Mouse (Mus musculus): ENCODE measurements around the gene Gstp3.
"Not testable (repeated sequence)": the region's sequence is repeated elsewhere in the genome, so short reads cannot be mapped to it uniquely, and the experiment has no call there.

The Gstp3 gene

DNA sequence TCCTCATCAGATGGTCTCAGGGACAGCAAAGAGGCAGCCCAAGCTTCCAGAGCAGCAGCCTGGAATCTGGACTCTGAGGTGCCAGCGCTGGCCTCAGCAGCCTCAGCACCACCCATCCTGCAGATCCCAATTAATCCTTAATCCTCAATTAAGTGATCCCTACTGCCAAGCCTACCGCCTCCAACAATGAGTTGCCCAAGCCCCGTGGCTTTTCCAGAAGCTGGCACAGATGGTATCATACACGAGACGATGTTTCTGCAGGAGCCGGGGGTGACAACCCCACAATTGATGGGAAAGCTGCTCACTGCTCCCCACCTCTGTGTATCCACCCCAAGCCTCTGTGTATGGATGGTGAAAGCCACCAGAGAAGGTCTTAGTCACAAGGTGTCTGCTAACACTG is 29.8 kb upstream of the Gstp3 start:
- no peak for DNase-seq (ENCODE audit: low read depth)

DNA sequence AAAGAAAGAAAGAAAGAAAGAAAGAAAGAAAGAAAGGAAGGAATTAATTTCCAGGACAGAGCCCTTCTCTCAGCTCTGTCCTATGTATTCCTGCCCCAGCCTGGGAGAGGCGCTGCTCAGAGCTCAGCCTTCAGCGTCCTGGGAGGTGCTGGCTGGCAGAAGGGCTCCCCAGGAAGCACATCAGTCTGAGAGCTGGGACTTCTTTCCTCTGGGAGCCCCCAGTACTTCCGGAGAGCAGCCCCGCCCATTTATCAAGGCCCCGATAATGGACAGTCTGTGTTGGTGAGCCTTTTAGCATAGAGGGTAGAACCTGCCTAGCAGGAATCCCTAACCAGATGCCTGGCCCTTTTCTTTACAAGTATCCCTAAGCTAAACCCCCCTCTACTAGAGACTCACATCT is 28.8 kb upstream of the Gstp3 start:
- no peak for DNase-seq (ENCODE audit: low read depth)

DNA sequence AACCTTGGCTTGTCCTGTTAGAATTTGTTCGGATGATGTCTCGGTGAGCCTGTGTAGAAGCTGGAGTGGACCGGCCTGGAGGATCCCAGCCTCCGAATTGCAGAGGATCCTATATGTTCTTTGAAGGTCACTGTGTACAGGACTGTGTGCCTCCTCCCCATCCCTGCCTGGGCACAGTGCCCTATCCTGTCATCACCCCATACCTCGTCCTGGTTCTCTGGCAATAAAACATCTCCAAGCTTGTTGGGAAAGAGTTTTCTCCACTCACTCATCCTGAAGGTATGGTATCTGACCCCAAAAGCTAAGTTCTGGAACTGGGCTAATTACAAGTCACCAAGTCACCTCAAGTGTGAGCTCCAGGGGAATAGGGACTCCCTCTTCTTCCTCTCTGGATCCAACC is 27.7 kb upstream of the Gstp3 start:
- DNase-seq (ENCODE audit: low read depth): peak; percentile 36

DNA sequence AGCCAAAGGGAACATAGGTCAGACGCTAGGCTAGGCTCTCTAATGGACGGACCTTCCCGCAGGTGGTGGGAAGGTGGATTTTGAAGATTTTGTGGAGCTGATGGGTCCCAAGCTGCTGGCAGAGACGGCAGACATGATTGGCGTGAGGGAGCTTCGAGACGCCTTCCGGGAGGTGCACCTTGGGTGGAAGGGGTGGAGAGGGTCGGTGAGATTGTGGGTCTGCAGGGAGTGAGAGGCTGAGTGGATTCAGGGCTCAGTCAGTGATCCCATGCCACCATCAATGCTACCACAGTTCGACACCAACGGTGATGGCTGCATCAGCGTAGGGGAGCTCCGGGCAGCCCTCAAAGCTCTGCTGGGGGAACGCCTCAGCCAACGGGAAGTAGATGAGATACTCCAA is 26.8 kb upstream of the Gstp3 start:
- DNase-seq (ENCODE audit: low read depth): no peak

DNA sequence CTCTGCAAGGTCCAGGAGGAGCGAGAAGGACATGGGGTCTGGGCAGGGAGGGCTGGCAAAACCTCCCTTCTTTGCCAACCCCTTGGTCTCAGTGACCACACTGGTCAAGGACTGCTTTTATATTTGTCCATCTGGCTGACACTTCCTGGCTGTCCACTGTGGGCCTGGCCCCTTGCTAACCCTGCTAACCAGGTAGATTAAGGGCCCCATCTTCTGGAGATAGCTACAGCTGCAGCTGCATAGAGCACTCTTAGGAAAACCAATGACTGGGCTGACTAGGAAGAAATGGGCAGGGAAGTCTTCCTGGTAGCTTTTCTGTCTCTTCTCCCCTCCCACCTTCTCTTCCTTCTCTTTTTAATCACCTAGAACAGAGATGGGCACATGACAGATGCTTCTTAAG is 25.6 kb upstream of the Gstp3 start:
- no peak for DNase-seq (ENCODE audit: low read depth)

DNA sequence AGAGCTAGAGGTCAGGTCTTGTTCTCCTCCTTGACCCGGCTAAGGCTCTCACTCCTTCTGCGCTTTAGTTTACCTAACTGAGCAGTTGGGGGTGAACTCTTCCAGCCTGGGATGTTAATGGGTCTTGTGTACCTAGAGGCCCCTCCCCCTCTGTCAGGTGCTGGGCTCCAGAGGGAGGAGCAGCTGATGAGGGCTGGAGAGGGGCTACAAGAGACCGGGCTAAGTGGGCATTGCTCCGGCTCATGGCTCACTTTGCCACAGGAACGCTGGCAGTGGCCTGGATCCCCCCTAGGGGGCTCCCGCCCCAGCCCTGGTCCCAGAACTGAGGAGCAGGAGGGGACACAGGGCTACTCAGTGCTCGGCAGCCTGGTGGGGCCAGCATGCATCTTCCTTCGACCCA is 24.5 kb upstream of the Gstp3 start:
- DNase-seq (ENCODE audit: low read depth): no peak

DNA sequence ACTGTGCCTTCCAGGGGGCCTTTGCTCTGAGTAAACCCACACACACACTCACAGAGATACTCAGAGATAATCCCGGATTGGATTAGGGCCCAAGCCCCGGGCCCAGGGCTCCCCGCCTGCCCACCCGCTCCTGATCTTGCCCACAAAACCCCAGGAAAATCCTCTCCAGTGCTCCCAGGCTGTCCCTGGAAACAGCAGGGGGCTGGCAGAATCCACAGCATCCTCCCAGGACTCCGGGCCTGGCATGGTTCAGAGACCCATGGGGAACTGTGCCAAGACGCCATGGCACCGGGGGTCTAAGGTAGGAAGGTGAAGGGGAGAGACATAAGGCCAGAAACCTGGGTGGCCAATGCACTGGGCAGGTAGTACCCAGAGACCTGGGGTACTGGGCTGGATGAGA is 23.9 kb upstream of the Gstp3 start:
- DNase-seq (ENCODE audit: low read depth): no peak

DNA sequence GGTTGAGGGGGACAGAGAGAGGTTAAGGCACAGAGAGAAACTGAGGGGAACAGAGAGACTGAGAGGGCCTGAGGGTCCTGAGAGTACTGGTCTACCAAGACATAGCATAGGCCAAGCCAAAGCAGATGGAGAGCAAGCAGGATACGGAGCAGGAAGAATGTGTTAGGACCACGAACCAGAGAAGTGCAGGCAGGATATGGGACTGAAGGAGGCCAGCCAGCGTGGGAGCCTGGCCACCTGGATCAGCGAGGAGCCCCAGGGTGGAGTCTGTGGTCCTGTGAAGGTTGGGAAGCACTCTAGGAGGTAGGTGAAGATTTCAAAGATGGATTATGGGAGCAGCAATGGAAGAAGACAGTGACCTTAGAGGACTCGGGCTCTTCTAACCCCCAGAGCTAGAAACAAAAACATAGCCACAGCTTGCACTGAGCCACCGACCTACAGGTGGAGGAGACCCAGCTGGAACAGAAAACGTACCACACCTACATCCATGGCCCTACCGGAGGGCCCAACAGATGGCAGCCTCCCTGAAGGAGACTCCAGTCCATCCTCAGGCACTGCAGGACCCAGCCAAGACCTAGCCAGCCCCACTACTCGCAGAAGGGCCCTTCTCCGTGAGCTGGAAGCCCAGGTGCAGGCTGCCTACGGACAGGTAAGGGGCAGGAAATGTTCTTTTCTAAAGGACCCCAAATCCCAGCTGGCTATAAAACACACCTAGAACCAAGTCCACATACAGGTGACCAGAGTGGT is 23.0 kb upstream of the Gstp3 start:
- no peak for DNase-seq (ENCODE audit: low read depth)

DNA sequence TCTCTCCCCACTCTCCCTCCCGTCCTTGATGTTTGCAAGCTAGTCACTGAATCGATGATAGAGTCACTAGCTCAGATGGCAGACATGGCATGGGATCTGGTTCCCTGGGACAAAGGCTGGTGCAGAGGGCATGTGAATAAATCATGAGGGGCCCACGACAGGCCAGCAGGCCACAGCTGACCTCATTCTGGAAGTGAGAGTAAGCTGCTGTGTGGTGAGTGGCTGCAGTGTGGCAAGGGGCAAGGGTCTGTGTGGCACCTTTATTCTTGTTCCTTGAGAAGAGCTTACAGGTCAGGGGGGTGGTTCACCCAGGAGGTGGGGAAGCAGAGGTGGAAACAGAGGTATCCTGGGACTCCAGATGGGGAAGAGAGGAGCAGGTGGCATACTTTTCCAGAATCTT is 22.0 kb upstream of the Gstp3 start, which contains the start of gene Cabp2:
Cabp2 (plus strand) TSS at position 185 of the 400 bp plus-strand sequence.
- no peak for DNase-seq (ENCODE audit: low read depth)

DNA sequence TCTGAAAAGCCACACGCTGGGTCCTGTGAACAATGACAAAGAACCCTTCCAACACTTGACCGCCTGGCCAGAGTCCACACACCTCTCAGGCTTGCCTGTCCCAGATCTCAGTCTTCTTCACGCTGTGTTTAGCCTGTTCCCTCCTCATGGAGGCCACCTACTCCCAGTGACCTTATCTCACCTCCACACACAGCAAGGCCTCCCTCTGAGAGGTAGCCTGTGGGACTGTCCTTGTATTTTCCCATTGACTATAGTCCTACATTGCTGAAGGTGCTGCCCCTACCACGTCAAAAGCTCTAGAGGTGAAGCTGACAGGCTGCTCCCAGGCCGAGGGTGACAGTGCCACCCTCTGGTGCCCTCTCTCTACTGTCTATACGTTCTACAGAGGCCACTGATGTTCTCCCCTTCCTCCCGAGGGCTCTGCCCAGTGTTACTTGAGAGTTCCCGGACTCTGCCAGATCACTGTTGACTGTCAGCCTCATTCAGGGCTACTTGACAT is 21.2 kb upstream of the Gstp3 start:
- DNase-seq (ENCODE audit: low read depth): no peak

DNA sequence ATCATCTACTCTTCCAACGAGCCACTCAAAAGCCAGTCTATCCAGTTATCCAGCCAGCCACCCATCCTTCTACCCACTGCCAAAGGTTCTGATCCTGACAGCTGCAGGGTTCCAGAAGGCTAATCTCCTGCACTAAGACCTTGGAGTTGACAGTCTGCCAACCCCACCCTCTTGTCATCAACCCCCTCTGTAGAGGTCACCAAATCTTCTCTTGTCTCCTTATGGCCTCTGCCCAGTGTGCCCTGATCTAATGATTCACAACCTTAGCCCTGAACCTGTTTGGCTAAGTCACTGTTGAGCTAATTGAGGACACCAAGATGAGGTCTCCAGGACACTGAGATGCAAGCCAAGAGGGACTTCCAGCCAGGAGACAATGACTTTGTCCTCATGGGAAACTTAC is 20.2 kb upstream of the Gstp3 start:
- no peak for DNase-seq (ENCODE audit: low read depth)

DNA sequence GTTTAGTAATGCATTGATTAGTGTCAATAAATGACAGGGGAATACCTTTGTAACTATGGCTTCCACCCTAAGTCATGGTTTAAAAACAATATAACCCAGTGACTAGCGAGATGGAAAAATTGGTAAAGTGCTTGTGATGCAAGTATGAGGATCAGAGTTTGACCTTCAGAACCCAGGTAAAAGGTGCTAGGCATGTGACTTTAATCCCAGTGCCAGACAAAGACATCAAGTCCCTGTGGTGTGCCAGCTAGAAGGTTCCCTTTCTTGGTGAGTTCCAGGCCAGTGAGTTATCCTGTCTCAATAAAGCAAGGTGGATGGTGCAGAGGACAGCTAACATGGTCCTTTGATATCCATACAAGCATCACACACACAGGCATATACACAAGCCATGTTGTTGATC is 16.2 kb upstream of the Gstp3 start:
- DNase-seq (ENCODE audit: low read depth): no peak

DNA sequence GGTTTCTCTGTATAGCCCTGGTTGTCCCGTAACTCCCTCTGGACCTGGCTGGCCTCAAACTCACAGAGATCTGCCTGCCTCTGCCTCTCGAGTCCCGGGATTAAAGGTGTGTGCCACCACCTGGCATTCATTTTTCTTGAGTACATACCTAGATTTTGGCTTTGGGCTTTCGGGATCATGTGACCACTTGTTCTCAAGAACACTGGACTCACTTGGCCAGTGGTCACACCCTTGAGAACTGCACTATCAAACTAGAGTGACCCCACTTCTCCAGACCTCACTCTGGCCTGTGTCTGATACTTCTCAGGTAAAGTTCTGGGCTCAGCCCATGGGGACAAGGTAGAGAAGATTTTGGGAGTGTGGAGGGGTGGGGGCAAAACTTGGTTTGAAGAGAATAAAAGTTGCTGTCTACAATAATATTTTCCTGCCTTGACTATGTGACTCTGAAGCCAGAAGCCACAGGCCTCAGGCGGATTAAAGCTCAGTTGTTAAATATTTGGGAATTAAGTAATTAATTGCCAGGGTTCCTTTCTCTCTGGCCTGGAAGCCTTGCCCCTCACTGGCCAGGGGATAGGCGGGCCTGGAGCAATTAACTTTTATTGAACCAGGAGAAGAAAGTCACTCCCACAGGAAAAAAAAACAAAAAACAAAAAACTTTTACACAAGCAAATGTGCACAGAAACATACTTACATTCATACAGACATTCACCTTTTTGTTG is 13.5 kb upstream of the Gstp3 start:
- DNase-seq (ENCODE audit: low read depth): no peak

DNA sequence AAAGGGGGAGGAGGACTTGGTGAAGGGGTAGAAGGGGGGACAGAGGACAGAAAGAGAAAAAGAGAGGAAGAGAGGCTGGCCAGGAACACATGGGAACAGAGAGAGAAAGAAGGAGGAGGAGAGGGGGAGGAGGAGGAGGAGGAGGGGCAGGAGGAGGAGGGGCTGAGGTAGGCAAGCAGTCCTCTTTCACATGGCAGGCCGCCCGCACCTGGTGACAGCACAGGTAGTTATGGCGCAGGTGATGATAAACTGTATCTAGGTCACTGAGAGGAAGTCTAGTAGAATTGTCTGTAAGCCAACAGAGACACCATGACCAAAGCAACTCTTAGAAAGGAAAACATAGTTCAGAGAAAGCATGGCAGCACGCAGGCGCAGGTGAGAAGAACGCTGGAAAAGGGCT is 12.0 kb upstream of the Gstp3 start:
- no peak for DNase-seq (ENCODE audit: low read depth)

DNA sequence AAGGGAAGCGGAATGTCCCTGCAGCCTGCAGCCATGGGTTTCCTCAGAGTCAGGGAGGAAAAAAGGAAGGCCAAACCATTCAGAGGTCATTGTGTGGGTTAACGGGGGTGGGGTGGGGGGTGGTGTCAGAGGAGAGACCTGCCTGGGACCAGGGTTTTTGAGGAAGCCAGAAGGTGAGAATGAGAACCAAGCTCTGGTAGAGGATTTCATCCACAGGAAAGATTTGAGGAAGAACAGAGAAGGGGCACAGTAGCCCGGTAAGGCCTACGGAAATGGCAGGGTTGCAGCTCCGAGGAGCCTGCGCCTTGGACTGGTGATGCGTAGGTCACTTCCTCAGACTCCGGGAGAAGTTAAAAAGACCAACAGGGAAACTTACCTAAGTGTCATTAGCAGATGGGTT is 11.4 kb upstream of the Gstp3 start:
- DNase-seq (ENCODE audit: low read depth): no peak

DNA sequence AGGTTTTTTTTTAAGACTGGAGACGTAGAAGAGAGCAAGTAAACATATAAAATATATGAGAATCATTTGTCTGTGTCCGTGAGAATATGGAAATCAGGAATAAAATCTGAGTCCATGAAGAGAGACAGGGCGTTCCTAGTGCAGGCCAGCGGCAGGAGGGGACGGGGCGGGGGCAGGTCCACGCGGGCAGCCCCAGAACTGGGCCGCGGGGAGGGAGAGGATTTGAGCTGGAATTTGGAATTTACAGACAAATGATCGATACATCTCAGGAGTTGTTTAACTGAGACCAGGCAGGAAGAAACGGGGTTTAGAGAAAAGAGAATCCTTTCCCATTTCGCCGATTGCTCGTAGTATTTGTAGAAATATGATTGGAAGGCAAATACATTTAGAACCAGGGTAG is 10.9 kb upstream of the Gstp3 start:
- no peak for DNase-seq (ENCODE audit: low read depth)

DNA sequence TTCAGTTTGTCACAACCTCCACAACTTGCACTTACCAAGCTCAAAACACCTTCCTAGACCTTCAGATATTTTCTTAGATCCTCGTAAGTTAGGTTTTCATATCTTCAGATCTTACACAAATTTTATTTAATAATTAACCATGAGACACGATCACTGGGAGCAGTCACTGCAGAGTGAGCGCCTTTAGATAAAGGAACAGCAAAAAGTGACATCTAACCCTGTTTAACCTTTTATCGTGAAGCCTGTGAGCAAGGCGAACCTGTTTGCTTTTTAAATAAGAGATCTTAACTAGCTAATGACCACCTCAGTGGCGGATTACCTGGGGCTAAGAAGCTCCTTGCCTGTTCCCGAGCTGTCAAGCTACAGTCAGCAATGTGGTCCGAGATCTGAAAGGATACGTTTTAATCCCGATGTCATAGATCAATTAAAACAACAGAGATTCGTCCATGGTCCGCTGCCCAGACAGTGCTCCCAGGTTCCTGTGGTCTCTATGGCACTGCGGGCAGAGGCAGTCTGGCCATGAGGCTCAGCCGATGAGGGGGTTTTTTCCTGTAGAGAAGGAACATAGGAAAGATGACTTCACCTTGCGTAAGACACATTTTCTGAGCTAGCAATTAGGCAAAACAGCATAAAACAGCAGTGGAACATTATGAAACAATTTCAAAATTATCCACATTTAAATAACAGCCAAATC is 9.5 kb upstream of the Gstp3 start:
- no peak for DNase-seq (ENCODE audit: low read depth)

DNA sequence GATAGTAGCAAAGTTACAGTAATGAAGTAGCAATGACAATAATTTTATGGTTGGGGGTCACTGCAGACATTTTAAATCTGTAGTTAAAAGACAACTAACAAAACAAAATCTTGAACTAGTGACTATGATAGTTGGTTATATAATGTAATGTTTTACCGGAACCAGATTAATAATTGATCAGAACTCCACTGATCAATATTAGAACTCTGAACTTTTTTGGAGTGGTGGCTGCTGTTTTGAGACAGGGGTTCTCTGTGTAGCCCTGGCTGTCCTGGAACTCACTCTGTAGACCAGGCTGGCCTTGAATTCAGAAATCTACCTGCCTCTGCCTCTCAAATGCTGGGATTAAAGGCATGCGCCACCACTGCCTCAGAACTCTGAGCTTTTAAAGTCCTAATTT is 8.9 kb upstream of the Gstp3 start:
- not testable (repeated sequence) for DNase-seq (ENCODE audit: low read depth)

DNA sequence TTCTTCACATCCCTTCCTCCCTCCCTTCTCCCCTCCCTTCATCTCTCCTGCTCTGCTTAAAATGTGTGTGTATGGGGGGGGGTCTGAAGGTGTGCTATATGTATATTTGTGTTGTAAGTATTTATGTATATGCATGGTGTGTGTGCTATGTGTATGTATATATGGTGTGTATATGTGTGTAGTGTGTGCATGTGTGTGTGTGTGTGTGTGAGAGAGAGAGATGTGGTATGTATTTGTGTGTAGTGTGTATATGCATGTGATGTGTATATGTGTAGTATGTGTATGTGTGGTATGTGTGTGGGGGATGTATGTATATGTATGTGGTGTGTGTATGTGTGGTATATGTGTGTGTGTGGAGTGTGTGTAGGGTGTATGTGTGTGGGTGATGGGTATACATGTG is 7.5 kb upstream of the Gstp3 start:
- DNase-seq (ENCODE audit: low read depth): no peak

DNA sequence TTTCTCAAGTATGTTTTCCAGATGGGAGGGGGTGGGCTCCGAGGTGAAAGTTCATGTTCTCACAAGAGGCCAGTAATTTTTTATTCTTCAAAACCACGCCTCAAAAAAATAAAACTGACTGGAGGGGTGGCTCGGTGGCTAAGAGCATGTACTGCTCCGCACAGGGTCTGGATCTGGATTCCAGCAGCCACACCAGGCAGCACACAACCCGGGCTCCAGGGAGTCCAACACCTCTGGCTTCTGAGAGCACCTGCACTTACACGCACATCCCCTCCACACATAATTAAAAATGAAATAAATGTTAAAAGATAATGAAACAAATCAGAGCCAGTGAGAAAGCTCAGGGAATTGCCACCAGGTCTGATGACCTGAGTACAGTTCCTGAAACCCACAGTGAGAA is 6.9 kb upstream of the Gstp3 start:
- DNase-seq (ENCODE audit: low read depth): no peak

DNA sequence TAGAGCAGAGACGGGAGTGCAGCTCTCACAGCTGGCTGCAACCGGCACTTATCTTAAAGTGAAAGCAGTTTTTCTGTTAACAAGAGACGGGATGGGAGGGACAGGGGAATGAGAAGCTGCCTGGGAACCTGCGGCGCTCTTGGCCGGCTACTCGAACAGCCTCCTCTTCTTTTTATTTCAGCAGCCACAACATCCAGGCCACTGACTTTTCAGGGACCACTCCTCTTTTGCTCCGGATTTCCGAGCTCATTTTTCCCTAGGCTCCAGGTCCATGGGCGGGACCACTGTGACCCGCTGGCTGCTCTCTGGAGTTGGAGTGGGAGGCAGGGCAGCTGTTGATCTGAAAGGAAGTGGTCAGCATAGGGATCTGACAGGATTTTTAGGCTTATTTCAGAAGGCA is 5.1 kb upstream of the Gstp3 start:
- DNase-seq (ENCODE audit: low read depth): not testable (repeated sequence)

DNA sequence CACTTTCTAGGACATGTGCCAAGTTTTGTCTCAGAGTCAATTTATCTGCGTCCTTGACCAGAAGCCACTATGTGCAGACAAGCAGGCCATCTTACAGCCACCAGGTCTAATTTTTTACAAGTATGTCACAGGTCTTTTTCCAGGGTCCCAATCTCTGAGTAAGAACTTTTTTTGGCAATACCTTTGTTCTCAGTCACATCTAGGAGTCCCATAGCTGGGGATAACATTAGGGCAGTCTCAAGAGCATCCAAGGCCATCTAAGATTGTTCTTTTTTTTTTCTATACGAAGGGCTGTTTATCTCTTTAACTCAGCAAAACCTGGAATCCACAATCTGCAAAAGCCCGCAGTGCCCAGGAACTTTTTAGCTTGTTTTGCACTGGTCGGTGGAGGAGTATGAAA is 4.0 kb upstream of the Gstp3 start:
- DNase-seq (ENCODE audit: low read depth): not testable (repeated sequence)

DNA sequence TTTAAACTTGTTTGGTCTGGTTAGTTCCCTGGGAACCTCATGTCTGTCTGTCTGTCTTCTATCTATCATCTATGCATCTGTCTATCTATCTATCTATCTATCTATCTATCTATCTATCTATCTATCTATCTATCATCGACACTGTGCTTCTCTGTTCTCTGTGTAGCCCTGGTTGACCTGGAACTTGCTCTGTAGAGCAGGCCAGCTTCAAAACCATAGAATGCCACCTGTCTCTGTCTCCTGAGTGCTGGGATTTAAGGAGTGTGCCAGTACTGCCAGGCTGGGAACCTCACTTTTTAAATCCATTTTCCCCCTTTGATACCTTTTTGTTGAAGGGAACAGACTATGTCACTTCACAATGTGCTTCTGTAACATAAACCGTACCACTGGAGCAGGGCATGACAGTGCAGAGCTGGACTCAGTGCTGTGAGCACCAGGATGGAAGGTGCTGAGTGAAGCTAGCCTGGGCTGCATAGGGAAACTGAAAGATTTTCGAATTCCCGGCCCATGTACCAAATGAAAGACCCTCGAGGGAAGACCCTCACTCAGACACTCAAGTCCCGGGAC is 1.6 kb upstream of the Gstp3 start:
- DNase-seq (ENCODE audit: low read depth): no peak
